Mouse (Mus musculus) olfactory bulb, adult 2 months (tissue): ENCODE data around the gene Reep1.

Source experiments
- CTCF ChIP-seq: fragments of 200-500 bp; IDR thresholded peaks from 2 replicates; pipeline ENCODE4 v1.5.1; 2012; ENCODE audit warnings: low read depth, mild to moderate bottlenecking, low read length, moderate library complexity; ENCODE audit not compliant: insufficient read depth
- POLR2A ChIP-seq: fragments of 200-500 bp; IDR thresholded peaks from 2 replicates; pipeline ENCODE4 v1.6.1; 2012; ENCODE audit warnings: mild to moderate bottlenecking, low read depth, low read length, moderate library complexity; ENCODE audit not compliant: insufficient read depth

- TF ChIP-seq CTCF (no peak), POLR2A (no peak)
These were observed 28.2 kb downstream of the Reep1 start for GRCm38 (mm10) chr6:71735600-71736010.
